Mouse (Mus musculus) hindbrain, embryonic 16.5 days (tissue): Measurements from ENCODE around the gene Rtf1. TPM values are rescaled to one million over a fixed set of nuclear protein-coding genes. Genes with fewer than 3 reads are reported as not detected.

Source experiments
- ATAC-seq: fragments of 200-750 bp; cut with Nextera tagmentation; 2 replicates; pipeline ENCODE4 v1.8.0; 2017; ENCODE audit warnings: moderate TSS enrichment, moderate library complexity
- H3K27ac ChIP-seq: fragments of 300-500 bp; sonication (generic); 2 replicates; pipeline ENCODE4 v1.5.1; 2014; ENCODE audit warnings: low read depth, mild to moderate bottlenecking, control low read depth, low read length, moderate library complexity
- H3K27me3 ChIP-seq: fragments of 300-500 bp; sonication (generic); replicated peaks from 2 replicates; pipeline ENCODE4 v1.6.1; 2014; ENCODE audit warnings: low read length; ENCODE audit not compliant: control insufficient read depth, insufficient read depth
- H3K36me3 ChIP-seq: fragments of 300-500 bp; sonication (generic); 2 replicates; pipeline ENCODE4 v1.6.1; 2014; ENCODE audit warnings: mild to moderate bottlenecking, low read length, moderate library complexity, mixed read lengths; ENCODE audit not compliant: control insufficient read depth, insufficient read depth
- H3K4me1 ChIP-seq: fragments of 300-500 bp; sonication (generic); 2 replicates; pipeline ENCODE4 v1.6.1; 2014; ENCODE audit warnings: low read depth, low read length; ENCODE audit not compliant: control insufficient read depth, insufficient read depth
- H3K4me2 ChIP-seq: fragments of 300-500 bp; sonication (generic); 2 replicates; pipeline ENCODE4 v1.6.1; 2014; ENCODE audit warnings: mild to moderate bottlenecking, low read length, control low read depth, moderate library complexity
- H3K4me3 ChIP-seq: fragments of 300-500 bp; sonication (generic); 2 replicates; pipeline ENCODE4 v1.5.1; 2014; ENCODE audit warnings: mild to moderate bottlenecking, low read length, control low read depth, moderate library complexity
- H3K9ac ChIP-seq: fragments of 300-500 bp; sonication (generic); 2 replicates; pipeline ENCODE4 v1.6.1; 2014; ENCODE audit warnings: low read depth, mild to moderate bottlenecking, control low read depth, low read length, moderate library complexity
- H3K9me3 ChIP-seq: fragments of 300-500 bp; sonication (generic); 2 replicates; pipeline ENCODE4 v1.6.1; 2014; ENCODE audit warnings: mild to moderate bottlenecking, low read length, moderate library complexity; ENCODE audit not compliant: control insufficient read depth
- WGBS: fragments of 180-500 bp; shearing (Covaris S2); extraction: QIAGEN DNeasy Blood & Tissue Kit; methylation state at CpG from one replicate; pipeline ENCODE4 v1.1.7; 2014; 5-methylcytosine and 5-hydroxymethylcytosine counted together
- polyA plus RNA-seq: library from polyadenylated mRNA; unstranded; fragments of >200 nt; fragmentation: Nextera tagmentation; extraction: Ambion mirVana; gene quantifications from 2 replicates; pipeline ENCODE4 v1.2.1, GENCODE M21; 2015

Rtf1 gene
- polyA plus RNA-seq, 1 experiment from 2014 or later = 45.1 TPM

DNA sequence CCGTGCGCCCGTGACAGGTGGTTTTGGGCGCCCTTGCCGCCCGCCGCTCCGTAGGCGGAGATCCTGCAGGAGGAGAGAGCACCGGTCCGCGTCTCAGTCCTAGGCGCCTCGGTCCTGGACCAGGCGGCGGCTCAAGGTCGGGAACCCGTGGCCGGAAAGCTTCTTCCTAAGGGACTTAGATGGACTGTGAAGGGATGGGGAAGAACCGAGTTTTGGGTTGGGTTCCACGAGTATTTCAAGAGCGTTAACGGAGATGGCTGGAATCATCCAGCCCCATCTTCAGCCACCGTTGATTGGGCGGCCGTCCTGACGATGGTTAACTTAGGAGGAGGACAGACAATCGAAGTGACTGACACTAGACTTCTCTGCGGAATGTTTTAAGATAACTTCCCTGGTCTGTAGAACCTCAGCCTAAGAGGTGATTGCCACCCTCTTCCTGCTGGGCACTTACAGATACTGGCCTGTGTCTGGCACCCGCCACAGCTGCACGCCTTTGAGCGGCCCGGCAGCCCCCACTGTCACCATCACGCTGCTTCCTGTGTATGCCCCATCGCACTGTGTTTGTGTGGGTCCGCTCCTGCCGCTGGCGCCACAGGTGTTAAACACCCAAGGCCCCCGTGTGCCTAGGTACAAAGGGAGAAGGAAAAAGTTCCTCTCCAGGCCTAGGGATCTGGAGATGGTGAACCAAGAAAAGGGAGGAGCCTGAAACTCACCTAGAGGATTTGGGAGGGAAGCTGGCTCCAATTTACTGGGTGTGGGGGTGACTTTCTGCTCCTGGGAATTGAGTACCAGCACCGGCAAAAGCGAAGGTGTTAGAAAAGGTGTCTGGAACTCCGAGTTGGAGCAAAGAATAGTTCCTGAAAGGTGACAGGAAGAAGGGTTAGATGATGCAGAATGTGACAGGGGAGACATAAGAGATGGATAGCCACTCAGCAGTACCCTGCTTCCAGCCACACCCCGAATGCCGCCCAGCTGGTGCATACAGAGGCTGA lies 84.3 kb downstream of the Rtf1 start:
- peaks cover 42% of the 10 kb centered on the region for H3K27me3 ChIP-seq
- H3K36me3 ChIP-seq = peaks cover 4% of the 10 kb centered on the region
- peak overlapping the region; percentile 70 for H3K9ac ChIP-seq
- no peak overlapping the region for H3K27ac ChIP-seq
- H3K4me2 ChIP-seq = peak overlapping the region; percentile 99
- WGBS = 6% methylated on average over 44 of the region's 44 CpGs
- H3K4me3 ChIP-seq = peak overlapping the region; percentile 75
- peaks cover 13% of the 10 kb centered on the region for H3K4me1 ChIP-seq
- H3K9me3 ChIP-seq = no peaks in the 10 kb centered on the region
- ATAC-seq = 0 out of 2 replicates have a peak, but pooled peaks have one; percentile 14

DNA sequence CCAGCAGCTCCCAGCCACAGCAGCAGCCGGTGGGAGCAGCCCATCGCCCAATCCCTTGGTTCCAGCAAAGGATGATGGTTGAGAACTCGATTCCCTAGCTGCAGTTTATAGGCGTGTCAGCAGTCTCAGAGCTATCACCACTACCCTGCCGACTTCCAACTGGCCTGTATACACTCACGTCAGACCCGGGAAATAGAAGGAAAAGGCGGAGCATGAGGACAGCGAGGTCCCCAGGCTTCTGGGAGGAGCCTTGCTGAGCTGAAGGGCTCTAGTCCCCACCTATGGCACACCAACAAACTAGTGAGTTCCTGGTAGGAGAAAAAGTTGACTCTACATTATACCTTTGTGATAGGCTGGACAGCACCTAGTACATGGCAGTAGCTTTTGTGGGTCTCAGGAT lies 85.4 kb downstream of the Rtf1 start, which contains the start of gene Ltk:
Gene Ltk, minus strand, starts transcription at position 181 of the 400 bp plus-strand sequence.
- Histone ChIP-seq H3K9me3 (no peaks in the 10 kb centered on the region), H3K4me1 (peaks cover 13% of the 10 kb centered on the region), H3K27me3 (peaks cover 42% of the 10 kb centered on the region), H3K4me3 (no peak within 1 kb of the TSS), H3K4me2 (no peak within 1 kb of the TSS), H3K27ac (no peak within 1 kb of the TSS), H3K36me3 (peaks cover 8% of the 10 kb centered on the region), H3K9ac (no peak within 1 kb of the TSS)
- ATAC-seq = no peak
- 13% methylated on average over 9 of the region's 9 CpGs for WGBS

DNA sequence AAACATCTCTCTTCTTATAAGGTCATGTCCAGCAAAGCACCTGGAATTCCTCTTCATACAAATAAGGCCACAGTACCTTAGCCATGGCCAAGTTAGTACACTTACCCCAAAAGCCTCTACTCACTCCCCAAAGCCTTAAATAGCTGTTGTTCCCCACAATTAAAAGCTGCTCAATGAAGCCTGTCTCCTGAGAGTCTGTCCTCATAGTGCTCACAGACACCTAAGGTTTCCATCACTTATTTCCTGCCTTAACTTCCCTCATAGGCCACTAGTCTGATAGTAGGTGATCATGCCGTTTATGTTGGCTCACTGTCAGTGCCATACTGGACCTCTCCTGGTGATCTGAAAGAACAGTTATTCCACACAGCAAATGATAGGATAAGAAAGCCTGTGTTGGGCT lies 87.4 kb downstream of the Rtf1 start:
- H3K27ac ChIP-seq = no peak overlapping the region
- no peak overlapping the region for H3K4me2 ChIP-seq
- WGBS = 74% methylated on average over 1 of the region's 1 CpGs
- peaks cover 31% of the 10 kb centered on the region for H3K27me3 ChIP-seq
- H3K4me1 ChIP-seq = peaks cover 13% of the 10 kb centered on the region
- peaks cover 9% of the 10 kb centered on the region for H3K36me3 ChIP-seq
- H3K9ac ChIP-seq = no peak overlapping the region
- H3K9me3 ChIP-seq = no peaks in the 10 kb centered on the region
- no peak for ATAC-seq
- no peak overlapping the region for H3K4me3 ChIP-seq

DNA sequence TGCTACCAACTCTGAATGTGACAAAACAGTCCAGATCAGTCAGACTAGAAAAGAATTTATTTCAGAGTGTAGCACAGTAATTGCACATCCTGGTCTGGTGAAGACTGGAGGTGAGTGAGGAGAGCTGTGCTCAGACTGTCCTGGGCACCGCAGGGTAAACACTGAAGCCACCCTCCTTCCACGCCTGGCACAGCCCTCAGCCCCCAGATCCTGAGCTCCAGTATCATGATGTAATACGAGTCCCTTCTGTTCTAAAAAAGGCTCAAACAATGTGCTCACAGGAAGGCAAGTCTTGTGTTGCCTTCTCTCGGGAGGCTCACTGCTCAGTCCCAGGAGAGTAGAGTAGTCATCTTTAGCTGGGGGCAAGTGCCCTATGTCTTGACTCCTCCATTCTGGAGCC lies 89.1 kb downstream of the Rtf1 start:
- Histone ChIP-seq H3K27me3 (peaks cover 19% of the 10 kb centered on the region), H3K4me3 (no peak overlapping the region), H3K4me2 (no peak overlapping the region), H3K36me3 (peaks cover 17% of the 10 kb centered on the region), H3K9me3 (no peaks in the 10 kb centered on the region), H3K4me1 (no peaks in the 10 kb centered on the region; the same call in 1 of the 2 replicates), H3K27ac (no peak overlapping the region), H3K9ac (no peak overlapping the region)
- no peak for ATAC-seq
- WGBS = 75% methylated on average over 4 of the region's 4 CpGs

DNA sequence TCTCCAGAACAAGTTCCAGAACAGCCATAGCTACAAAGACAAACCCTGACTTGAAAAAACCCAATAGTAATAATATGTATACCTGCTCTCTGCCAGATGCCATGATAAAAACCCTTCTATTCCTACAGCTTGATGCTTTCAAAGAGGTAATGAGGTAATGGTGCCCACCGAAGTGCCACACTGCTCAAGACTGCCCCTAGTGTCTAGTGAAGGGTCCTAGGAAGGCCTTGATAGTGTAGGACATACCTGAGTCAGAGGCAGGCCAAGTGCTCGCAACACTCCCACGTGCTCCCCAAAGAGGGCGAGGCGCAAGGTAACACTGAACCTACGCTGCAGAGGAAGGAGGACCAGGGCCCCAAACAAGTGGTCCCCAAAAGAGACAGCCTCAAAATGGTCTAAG lies 92.4 kb downstream of the Rtf1 start:
- Histone ChIP-seq H3K9ac (no peak overlapping the region), H3K27me3 (no peaks in the 10 kb centered on the region), H3K4me3 (no peak overlapping the region), H3K27ac (no peak overlapping the region), H3K4me1 (no peaks in the 10 kb centered on the region), H3K36me3 (peaks cover 29% of the 10 kb centered on the region), H3K4me2 (no peak overlapping the region), H3K9me3 (no peaks in the 10 kb centered on the region)
- WGBS = 94% methylated on average over 6 of the region's 6 CpGs
- ATAC-seq = no peak

Other genes starting within 250 kb of the Rtf1 start
- gene Ino80, start 197.4 kb upstream of the Rtf1 start, polyA plus RNA-seq = 2.8 and 3.4 TPM in 2 replicates
- gene Exd1, start 127.4 kb upstream of the Rtf1 start, polyA plus RNA-seq = 1.1 and 1.5 TPM in 2 replicates
- gene Chp1, start 127.4 kb upstream of the Rtf1 start, polyA plus RNA-seq = 57.1 and 61.6 TPM in 2 replicates
- gene Nusap1, start 56.8 kb upstream of the Rtf1 start, polyA plus RNA-seq = 13.0 and 16.1 TPM in 2 replicates
- gene Oip5, start 56.6 kb upstream of the Rtf1 start, polyA plus RNA-seq = 5.4 and 6.1 TPM in 2 replicates
- gene Ndufaf1, start 12.2 kb upstream of the Rtf1 start, polyA plus RNA-seq = 41.9 and 44.9 TPM in 2 replicates
- 0.14 and 0.54 TPM in 2 replicates for gene Itpka, start 67.3 kb downstream of the Rtf1 start, polyA plus RNA-seq
- gene Ltk, start 85.4 kb downstream of the Rtf1 start, polyA plus RNA-seq = 1.6 and 1.7 TPM in 2 replicates
- gene Rpap1, start 112.5 kb downstream of the Rtf1 start, polyA plus RNA-seq = 16.5 and 19.4 TPM in 2 replicates
- gene Tyro3, start 122.7 kb downstream of the Rtf1 start, polyA plus RNA-seq = 28.5 and 30.0 TPM in 2 replicates
- gene Mga, start 222.2 kb downstream of the Rtf1 start, polyA plus RNA-seq = 19.4 and 22.4 TPM in 2 replicates